Mouse (Mus musculus): ENCODE data around the gene Plxdc2. TPM values are rescaled to one million over a fixed set of nuclear protein-coding genes. Genes with fewer than 3 reads are reported as not detected.

The Plxdc2 gene
- 3.6 TPM for polyA plus RNA-seq (2017; shearing (Covaris generic))

GRCm38 (mm10) chr2:16356106-16356818 lies at the start of gene Plxdc2:
Gene Plxdc2, plus strand, starts transcription at chr2:16356304.

All from activated CD4-positive, CD25-positive, alpha-beta regulatory T cell, adult 9 weeks (primary cell).